Mouse (Mus musculus): Measurements from ENCODE around the gene Ddx24. TPM values are rescaled to one million over a fixed set of nuclear protein-coding genes. Genes with fewer than 3 reads are reported as not detected.

The Ddx24 gene
- polyA plus RNA-seq, 1 experiment from 2014 or later, result 71.3 TPM

- DNase-seq (ENCODE audit: low read depth, low spot score) (no peak), ATAC-seq (no peak)
- no peaks in the 10 kb centered on the region for H3K27me3 ChIP-seq
- CTCF ChIA-PET, result interaction anchor here (0.8 to 1.2 kb wide), 2 partner anchors 10 to 11 kb away, joined by 3 read pairs; no protein-coding TSS in a partner anchor
- POLR2A ChIA-PET, result interaction anchor here (0.8 kb wide), 1 partner anchor 14 kb away, joined by 3 read pairs; no protein-coding TSS in a partner anchor
- in situ Hi-C loops (cut with MboI; ENCODE audit: low pct_unique_long_range_greater_than_20kb), result no loop called here
- no peak for TF ChIP-seq CTCF (IDR thresholded peaks at IDR 0.05)
These were observed 34.5 kb downstream of the Ddx24 start for GRCm38 (mm10) chr12:103391098-103391497.

- no peak for TF ChIP-seq CTCF (IDR thresholded peaks at IDR 0.05)
- ChIA-PET POLR2A (no interaction called here), CTCF (no interaction called here)
- in situ Hi-C loops (cut with MboI; ENCODE audit: low pct_unique_long_range_greater_than_20kb), result no loop called here
- no peaks in the 10 kb centered on the region for H3K27me3 ChIP-seq
- no peak for DNase-seq (ENCODE audit: low read depth, low spot score)
- ATAC-seq, result no peak
These were observed 35.6 kb downstream of the Ddx24 start for GRCm38 (mm10) chr12:103389982-103390381.

GRCm38 (mm10) chr12:103389348-103389727, 36.3 kb downstream of the Ddx24 start:
- in situ Hi-C loops (cut with MboI; ENCODE audit: low pct_unique_long_range_greater_than_20kb), result no loop called here
- H3K27me3 ChIP-seq, result no peaks in the 10 kb centered on the region
- POLR2A ChIA-PET, result no interaction called here
- no peak for ATAC-seq
- DNase-seq (ENCODE audit: low read depth, low spot score), result no peak
- TF ChIP-seq CTCF (IDR thresholded peaks at IDR 0.05), result no peak
- CTCF ChIA-PET, result interaction anchor here (1.2 kb wide), 1 partner anchor 8 kb away, joined by 3 read pairs; no protein-coding TSS in a partner anchor

GRCm38 (mm10) chr12:103388505-103389347, 36.9 kb downstream of the Ddx24 start, which contains the start of gene Otub2:
Gene Otub2 (plus strand): TSS chr12:103388682.
- ATAC-seq (peak; percentile 99), DNase-seq (ENCODE audit: low read depth, low spot score) (peak; percentile 83)
- ChIA-PET CTCF (interaction anchor here (1.2 to 1.6 kb wide), 3 partner anchors 9 to 40 kb away, joined by 3 to 4 read pairs (median 3); no protein-coding TSS in a partner anchor), POLR2A (no interaction called here)
- H3K27me3 ChIP-seq, result no peaks in the 10 kb centered on the region
- no peak for TF ChIP-seq CTCF (IDR thresholded peaks at IDR 0.05)
- in situ Hi-C loops (cut with MboI; ENCODE audit: low pct_unique_long_range_greater_than_20kb), result no loop called here

- CTCF ChIA-PET, result interaction anchor here (0.9 kb wide), 2 partner anchors 8 to 11 kb away, joined by 3 read pairs; no protein-coding TSS in a partner anchor
- POLR2A ChIA-PET, result no interaction called here
- in situ Hi-C loops (cut with MboI; ENCODE audit: low pct_unique_long_range_greater_than_20kb), result no loop called here
- ATAC-seq (no peak), DNase-seq (ENCODE audit: low read depth, low spot score) (no peak)
- no peak for TF ChIP-seq CTCF (IDR thresholded peaks at IDR 0.05)
- H3K27me3 ChIP-seq, result no peaks in the 10 kb centered on the region
These were observed 45.4 kb downstream of the Ddx24 start for GRCm38 (mm10) chr12:103380226-103380625.

GRCm38 (mm10) chr12:103376774-103377173, 48.9 kb downstream of the Ddx24 start:
- ChIA-PET POLR2A (no interaction called here), CTCF (interaction anchor here (1.1 to 1.8 kb wide), 2 partner anchors 9 to 11 kb away, joined by 4 to 11 read pairs; no protein-coding TSS in a partner anchor)
- no peak for DNase-seq (ENCODE audit: low read depth, low spot score)
- in situ Hi-C loops (cut with MboI; ENCODE audit: low pct_unique_long_range_greater_than_20kb), result no loop called here
- no peak for ATAC-seq
- no peak for TF ChIP-seq CTCF (IDR thresholded peaks at IDR 0.05)
- no peaks in the 10 kb centered on the region for H3K27me3 ChIP-seq

- ATAC-seq, result no peak
- ChIA-PET POLR2A (no interaction called here), CTCF (interaction anchor here (1.8 kb wide), 1 partner anchor 8 kb away, joined by 11 read pairs; no protein-coding TSS in a partner anchor)
- TF ChIP-seq CTCF (IDR thresholded peaks at IDR 0.05), result no peak
- DNase-seq (ENCODE audit: low read depth, low spot score), result no peak
- H3K27me3 ChIP-seq, result no peaks in the 10 kb centered on the region
- in situ Hi-C loops (cut with MboI; ENCODE audit: low pct_unique_long_range_greater_than_20kb), result no loop called here
These were observed 49.5 kb downstream of the Ddx24 start for GRCm38 (mm10) chr12:103376124-103376523.

GRCm38 (mm10) chr12:103373530-103374236, 51.9 kb downstream of the Ddx24 start:
- CTCF ChIA-PET, result interaction anchor here (1.5 kb wide), 1 partner anchor 14 kb away, joined by 5 read pairs; no protein-coding TSS in a partner anchor
- H3K27me3 ChIP-seq, result peaks cover 8% of the 10 kb centered on the region
- ATAC-seq, result no peak
- in situ Hi-C loops (cut with MboI; ENCODE audit: low pct_unique_long_range_greater_than_20kb), result no loop called here
- TF ChIP-seq CTCF (IDR thresholded peaks at IDR 0.05), result no peak
- POLR2A ChIA-PET, result no interaction called here
- DNase-seq (ENCODE audit: low read depth, low spot score), result no peak

GRCm38 (mm10) chr12:103371711-103372110, 53.9 kb downstream of the Ddx24 start:
- CTCF ChIA-PET, result interaction anchor here (0.7 to 3.5 kb wide), 5 partner anchors 8 to 229 kb away, joined by 3 to 8 read pairs (median 3); no protein-coding TSS in a partner anchor
- POLR2A ChIA-PET, result no interaction called here
- in situ Hi-C loops (cut with MboI; ENCODE audit: low pct_unique_long_range_greater_than_20kb), result no loop called here
- no peak for ATAC-seq
- H3K27me3 ChIP-seq, result peaks cover 20% of the 10 kb centered on the region
- peak; percentile 86 for TF ChIP-seq CTCF (IDR thresholded peaks at IDR 0.05)
- DNase-seq (ENCODE audit: low read depth, low spot score), result no peak

- no peak for TF ChIP-seq CTCF (IDR thresholded peaks at IDR 0.05)
- no peak for ATAC-seq
- ChIA-PET CTCF (interaction anchor here (1.4 to 3.5 kb wide), 4 partner anchors 12 to 229 kb away, joined by 3 to 8 read pairs (median 4); no protein-coding TSS in a partner anchor), POLR2A (no interaction called here)
- no peak for DNase-seq (ENCODE audit: low read depth, low spot score)
- in situ Hi-C loops (cut with MboI; ENCODE audit: low pct_unique_long_range_greater_than_20kb), result no loop called here
- H3K27me3 ChIP-seq, result peaks cover 25% of the 10 kb centered on the region
These were observed 54.8 kb downstream of the Ddx24 start for GRCm38 (mm10) chr12:103370861-103371260.

All from Patski (cell line).